Mouse (Mus musculus) megakaryocyte, embryonic 14.5 days (primary cell): ENCODE measurements around the gene Slc22a18.

Source experiments
- FLI1 ChIP-seq: IDR thresholded peaks from 2 replicates; pipeline ENCODE4 v1.6.1; 2012; ENCODE audit warnings: low read length, inconsistent platforms, mixed read lengths
- GATA1 ChIP-seq: IDR thresholded peaks from 3 replicates; pipeline ENCODE4 v1.6.1; 2012; ENCODE audit warnings: mixed read lengths, low read length, inconsistent platforms, borderline replicate concordance

- no peak for TF ChIP-seq GATA1
- no peak for TF ChIP-seq FLI1
These were observed 35.5 kb upstream of the Slc22a18 start for GRCm38 (mm10) chr7:143437894-143438581.
